Mouse (Mus musculus): ENCODE results near the gene Rtl5.

DNA sequence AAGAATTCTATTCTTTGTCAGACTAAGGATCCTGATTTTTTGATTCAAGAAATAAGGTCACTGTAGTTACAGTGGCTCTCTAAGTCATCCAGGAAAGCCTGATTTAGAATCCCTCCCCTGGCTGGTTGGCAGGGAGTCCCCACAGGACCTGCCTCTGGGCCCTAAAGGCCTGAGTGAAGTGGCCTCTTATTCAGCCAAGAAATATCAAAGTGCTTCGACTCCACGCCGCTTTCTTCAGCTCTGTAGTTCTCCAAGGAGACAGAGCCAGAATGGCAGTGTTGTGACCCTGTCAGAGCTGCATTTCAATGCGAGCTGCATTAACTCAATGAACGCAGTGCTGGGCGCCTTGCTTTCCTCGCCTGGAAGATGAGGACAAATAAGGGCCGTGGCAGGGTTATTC, 38.7 kb downstream of the Rtl5 start:
- no peak for TF ChIP-seq USF1 (IDR thresholded peaks at IDR 0.05; ENCODE audit: low read depth, low read length)
- TF ChIP-seq CTCF (IDR thresholded peaks at IDR 0.05 in 2 of 3, conservative IDR thresholded peaks at IDR 0.05 in 1 of 3; ENCODE audit: control insufficient read depth in 1 of 3, insufficient read depth in 1 of 3, low read depth in 2 of 3, low read length in 3 of 3, poor library complexity in 1 of 3, severe bottlenecking in 1 of 3): no peak
- no peak for TF ChIP-seq HCFC1 (IDR thresholded peaks at IDR 0.05; ENCODE audit: low read depth, low read length)
- TF ChIP-seq CHD1 (IDR thresholded peaks at IDR 0.05; ENCODE audit: low read depth, low read length): no peak
- no peak for TF ChIP-seq EP300 (IDR thresholded peaks at IDR 0.05; ENCODE audit: low read depth in 1 of 2, low read length in 2 of 2)
- no peak for TF ChIP-seq POLR2A (IDR thresholded peaks at IDR 0.05; ENCODE audit: control insufficient read depth in 1 of 2, insufficient read depth in 1 of 2, low read depth in 1 of 2, low read length in 2 of 2, poor library complexity in 1 of 2)

All from MEL (cell line).